Mouse (Mus musculus) cortical plate, adult 2 months (tissue): ENCODE measurements around the gene Pacsin2. TPM values are rescaled to one million over a fixed set of nuclear protein-coding genes. Genes with fewer than 3 reads are reported as not detected.

Experiments used
- H3K27ac ChIP-seq: fragments of 200-500 bp; 2 replicates; pipeline ENCODE4 v1.5.1; 2012; ENCODE audit warnings: low read length, control low read depth, inconsistent platforms; ENCODE audit not compliant: insufficient read depth
- H3K4me1 ChIP-seq: fragments of 200-500 bp; 2 replicates; pipeline ENCODE4 v1.6.1; 2011; ENCODE audit warnings: low read length; ENCODE audit not compliant: control insufficient read depth, insufficient read depth
- H3K4me3 ChIP-seq: fragments of 200-500 bp; 2 replicates; pipeline ENCODE4 v1.5.1; 2011; ENCODE audit warnings: mild to moderate bottlenecking, low read length, control low read depth; ENCODE audit not compliant: insufficient read depth
- CTCF ChIP-seq: fragments of 200-500 bp; IDR thresholded peaks from 2 replicates; pipeline ENCODE4 v1.5.1; 2011; ENCODE audit warnings: mild to moderate bottlenecking, control low read depth, low read length; ENCODE audit not compliant: insufficient read depth; ENCODE audit errors: extremely low read depth
- POLR2A ChIP-seq: fragments of 200-500 bp; IDR thresholded peaks from 2 replicates; pipeline ENCODE4 v1.6.1; 2011; ENCODE audit warnings: mild to moderate bottlenecking, low read length, control low read depth; ENCODE audit not compliant: insufficient read depth; ENCODE audit errors: extremely low read depth
- polyA plus RNA-seq: library from polyadenylated mRNA; depleted of rRNA; stranded (reverse); fragments of >200 nt; gene quantifications from 2 replicates; pipeline ENCODE4 v1.2.3, GENCODE M21; 2012

The Pacsin2 gene
- polyA plus RNA-seq, 1 experiment, result 84.4 TPM

DNA sequence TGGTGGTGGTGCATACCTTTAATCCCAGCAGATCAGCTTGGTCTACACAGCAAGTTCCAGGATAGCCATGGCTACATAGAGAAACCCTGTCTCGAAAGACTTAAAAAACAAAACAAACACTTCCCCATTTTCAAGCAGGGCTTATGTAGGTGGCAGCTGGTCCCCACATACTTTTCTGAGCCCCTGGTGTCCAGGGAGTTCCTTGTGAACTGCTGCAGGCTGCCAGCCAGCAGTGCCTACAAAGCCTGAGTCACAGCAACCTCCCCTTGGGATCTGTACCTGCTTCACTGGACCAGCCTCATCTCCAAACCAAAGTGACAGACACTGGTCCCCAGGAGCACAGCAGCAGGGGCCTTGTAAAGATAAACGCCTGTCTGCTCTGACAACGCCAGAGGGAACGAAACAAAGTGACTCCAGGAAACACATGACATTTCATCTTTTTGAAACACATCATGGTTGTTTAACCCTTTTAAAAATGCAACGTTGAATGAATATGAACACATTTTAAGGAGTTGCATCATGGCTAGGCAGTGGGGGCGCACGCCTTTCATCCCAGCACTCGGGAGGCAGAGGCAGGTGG lies 18.3 kb upstream of the Pacsin2 start:
- Histone ChIP-seq H3K4me1 (no peaks in the 10 kb centered on the region), H3K4me3 (no peak overlapping the region), H3K27ac (no peak overlapping the region)
- TF ChIP-seq POLR2A (no peak), CTCF (no peak)

DNA sequence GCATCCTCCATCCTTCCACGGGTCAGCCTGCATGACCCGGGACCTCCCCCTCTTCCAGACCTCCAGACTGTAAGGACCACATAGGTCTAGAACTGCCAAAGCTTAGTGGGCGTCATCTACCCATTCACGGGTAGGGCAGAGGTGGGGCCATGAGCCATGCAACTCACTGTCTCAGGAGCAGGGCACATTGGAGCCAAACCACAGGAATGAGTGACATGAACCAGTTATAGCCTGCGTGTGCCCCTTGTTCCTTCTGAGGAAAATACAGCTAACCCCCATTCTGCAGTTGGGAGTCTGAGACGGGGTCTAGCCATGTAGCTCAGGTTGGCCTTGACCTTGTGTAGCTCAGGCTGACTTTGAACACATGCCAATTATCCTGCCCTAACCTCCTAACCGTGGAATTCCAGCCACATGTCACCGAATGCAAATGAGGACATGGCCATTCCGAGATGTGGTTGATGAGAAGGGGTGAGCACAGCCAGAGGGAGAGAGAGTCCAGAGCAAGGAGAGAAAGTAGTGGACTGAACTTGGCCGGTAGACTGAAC lies 16.9 kb upstream of the Pacsin2 start:
- no peak for TF ChIP-seq CTCF
- no peak for TF ChIP-seq POLR2A
- H3K4me3 ChIP-seq, result no peak overlapping the region

DNA sequence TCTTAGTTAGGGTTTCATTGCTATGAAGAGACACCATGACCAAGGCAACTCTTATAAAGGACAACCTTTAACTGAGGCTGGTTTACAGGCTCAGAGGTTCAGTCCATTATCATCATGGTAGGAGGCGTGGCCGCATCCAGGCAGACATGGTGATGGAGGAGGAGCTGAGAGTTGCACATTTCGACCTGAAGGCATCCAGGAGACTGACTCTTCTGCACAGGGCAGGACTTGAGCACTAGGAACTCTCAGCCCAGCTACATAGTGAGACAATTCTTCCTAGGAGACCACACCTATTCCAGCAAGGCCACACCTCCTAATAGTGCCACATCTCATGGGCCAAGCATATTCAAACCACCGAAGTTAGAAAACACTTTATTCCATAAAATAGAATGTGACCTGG lies 15.4 kb upstream of the Pacsin2 start:
- Histone ChIP-seq H3K4me1 (no peaks in the 10 kb centered on the region), H3K4me3 (no peak overlapping the region), H3K27ac (no peak overlapping the region)
- TF ChIP-seq CTCF, result no peak
- no peak for TF ChIP-seq POLR2A

More for the DNA sequence above, 16.9 kb upstream of the Pacsin2 start:
- H3K4me1 ChIP-seq, result no peaks in the 10 kb centered on the region
- H3K27ac ChIP-seq, result no peak overlapping the region

DNA sequence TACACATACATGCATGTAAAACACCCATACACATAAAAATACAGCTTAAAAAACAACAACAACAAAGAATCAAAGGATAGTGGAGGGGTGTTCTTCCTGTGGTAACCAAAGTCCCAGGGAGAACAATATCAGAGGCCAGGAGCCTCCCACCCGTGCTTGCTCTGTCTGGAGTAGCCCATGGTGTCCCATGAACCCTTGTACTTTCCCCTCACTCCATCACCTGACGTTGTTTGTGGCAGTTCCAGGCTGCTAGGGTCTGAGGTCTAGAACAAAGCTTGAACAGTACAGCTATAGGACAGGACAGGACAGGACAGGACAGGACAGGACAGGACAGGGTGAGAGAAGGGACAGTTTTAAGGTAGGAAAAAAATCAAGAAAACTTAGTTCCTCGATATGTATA lies 13.7 kb upstream of the Pacsin2 start:
- H3K27ac ChIP-seq, result no peak overlapping the region
- H3K4me3 ChIP-seq, result no peak overlapping the region
- no peaks in the 10 kb centered on the region for H3K4me1 ChIP-seq
- TF ChIP-seq POLR2A (no peak), CTCF (no peak)

DNA sequence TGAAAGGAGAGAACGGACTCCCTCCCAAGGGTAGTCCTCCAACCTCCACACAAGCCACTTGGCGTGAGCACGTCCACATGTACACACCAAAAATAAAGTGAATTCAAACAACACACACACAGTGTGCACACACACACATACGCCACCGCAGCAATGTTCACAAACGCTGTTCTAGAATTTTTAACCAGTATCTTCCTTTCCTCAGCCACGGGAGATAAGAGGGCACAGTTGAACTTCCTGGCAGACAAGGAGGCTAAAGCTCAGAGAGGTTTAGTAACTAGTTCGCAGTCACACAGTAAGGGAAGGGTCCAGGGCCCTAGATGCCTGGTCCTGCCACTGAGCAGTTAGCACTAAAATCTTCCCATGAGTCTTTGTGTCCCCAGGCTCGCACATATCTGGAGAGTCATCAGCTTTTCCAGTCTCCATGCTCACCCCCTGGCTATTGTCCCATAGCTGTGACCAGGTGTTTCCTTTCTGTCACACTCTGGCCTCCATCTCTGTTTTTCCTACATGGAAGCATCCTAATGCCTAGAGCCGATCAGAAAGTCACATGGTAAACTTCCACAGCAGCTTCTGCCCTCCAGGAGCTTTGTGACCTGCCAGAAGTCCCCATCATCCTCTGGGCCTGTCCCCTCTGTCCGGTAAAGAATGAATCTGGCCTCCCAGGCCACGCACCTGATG lies 12.3 kb upstream of the Pacsin2 start:
- TF ChIP-seq POLR2A (no peak), CTCF (no peak)
- Histone ChIP-seq H3K4me1 (no peaks in the 10 kb centered on the region), H3K27ac (no peak overlapping the region), H3K4me3 (no peak overlapping the region)

DNA sequence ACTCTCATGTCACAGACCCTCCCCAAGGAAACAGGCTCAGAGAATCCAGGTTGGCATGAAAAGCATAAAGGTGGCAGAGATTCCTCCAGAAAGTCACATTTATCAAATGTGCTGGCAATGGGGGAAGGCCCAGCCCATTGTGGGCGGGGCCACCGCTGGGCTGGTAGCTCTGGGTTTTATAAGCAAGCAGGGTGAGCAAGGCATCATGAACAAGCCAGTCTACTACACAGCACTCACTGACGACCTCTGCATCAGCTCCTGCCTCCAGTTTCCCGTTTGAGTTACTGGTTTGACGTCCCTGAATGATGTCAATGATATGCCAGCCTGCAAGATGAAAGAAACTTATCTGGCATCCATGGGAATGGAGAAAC lies 10.0 kb upstream of the Pacsin2 start:
- Histone ChIP-seq H3K4me3 (no peak overlapping the region), H3K27ac (no peak overlapping the region), H3K4me1 (no peaks in the 10 kb centered on the region)
- TF ChIP-seq CTCF (no peak), POLR2A (no peak)

DNA sequence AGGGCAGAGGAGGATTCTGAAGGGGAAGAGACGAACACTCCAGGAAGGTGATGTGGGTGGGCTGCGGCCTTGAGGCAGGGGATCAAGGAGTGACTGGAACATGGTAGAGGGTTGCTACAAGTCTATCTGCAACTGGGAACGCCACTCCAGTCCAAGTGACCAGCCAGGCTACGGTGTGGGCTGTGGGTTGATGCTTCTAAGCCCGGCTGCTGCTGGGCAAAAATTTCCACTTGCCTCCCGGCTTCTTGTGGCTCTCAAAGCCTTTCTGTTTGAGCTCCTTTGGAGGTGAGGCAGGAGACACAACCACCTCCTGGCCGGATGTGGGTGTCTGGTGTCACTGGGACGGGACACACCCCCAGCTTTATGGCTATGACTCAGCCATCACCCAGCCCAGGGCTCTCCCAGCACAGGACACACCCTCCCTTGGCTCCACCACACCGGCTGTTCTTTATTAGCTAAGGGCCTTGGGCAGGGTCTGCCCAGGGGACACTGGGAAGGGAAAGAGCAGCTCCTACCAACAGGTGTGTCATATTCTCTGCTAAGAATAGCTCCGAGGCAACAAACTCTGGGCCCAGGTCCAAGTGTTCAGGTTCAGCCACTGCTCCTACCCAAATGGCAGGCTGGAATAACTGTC lies 9.5 kb upstream of the Pacsin2 start:
- TF ChIP-seq POLR2A (no peak), CTCF (no peak)
- no peak overlapping the region for H3K27ac ChIP-seq
- H3K4me3 ChIP-seq, result no peak overlapping the region
- no peaks in the 10 kb centered on the region for H3K4me1 ChIP-seq

DNA sequence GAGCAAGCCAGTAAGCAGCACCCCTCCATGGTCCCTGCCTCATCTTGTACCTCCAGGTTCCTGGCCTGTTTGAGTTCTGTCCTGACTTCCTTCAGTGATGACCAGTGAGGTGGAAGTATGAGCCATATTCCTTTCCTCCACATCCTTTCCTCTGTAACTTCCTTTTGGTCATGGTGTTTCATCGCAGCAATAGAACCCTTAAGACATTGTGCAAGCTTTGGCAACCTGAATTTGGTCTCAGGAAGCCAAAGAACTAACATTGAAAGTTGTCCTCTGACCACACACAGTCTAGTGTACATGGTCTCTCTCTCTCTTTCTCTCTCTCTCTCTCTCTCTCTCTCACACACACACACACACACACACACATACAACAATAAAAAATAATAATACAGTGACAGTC lies 8.8 kb upstream of the Pacsin2 start:
- no peak overlapping the region for H3K4me3 ChIP-seq
- TF ChIP-seq POLR2A, result no peak
- TF ChIP-seq CTCF, result no peak
- H3K4me1 ChIP-seq, result no peaks in the 10 kb centered on the region

DNA sequence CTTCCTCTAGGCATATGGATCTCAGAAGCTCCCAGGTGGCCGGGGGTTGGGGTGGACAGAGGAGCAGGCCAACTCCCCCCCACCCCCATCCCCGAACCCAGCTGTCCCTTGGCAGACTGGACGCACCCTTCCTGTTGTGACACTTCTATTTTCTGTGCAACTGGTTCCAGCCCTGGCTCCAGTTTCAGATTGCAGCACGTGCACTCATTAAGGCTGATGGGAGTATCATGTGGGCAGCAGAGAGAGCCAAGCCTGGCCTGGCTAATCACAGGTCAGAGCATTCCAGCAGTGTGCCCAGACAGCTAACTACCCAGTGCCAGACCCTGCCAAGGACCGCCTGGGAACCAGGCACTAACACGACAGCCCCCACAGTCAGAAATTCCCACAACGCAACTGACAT lies 7.1 kb upstream of the Pacsin2 start:
- Histone ChIP-seq H3K4me1 (no peaks in the 10 kb centered on the region), H3K4me3 (no peak overlapping the region), H3K27ac (no peak overlapping the region)
- TF ChIP-seq CTCF (no peak), POLR2A (no peak)

More for the DNA sequence above, 8.8 kb upstream of the Pacsin2 start:
- no peak overlapping the region for H3K27ac ChIP-seq

DNA sequence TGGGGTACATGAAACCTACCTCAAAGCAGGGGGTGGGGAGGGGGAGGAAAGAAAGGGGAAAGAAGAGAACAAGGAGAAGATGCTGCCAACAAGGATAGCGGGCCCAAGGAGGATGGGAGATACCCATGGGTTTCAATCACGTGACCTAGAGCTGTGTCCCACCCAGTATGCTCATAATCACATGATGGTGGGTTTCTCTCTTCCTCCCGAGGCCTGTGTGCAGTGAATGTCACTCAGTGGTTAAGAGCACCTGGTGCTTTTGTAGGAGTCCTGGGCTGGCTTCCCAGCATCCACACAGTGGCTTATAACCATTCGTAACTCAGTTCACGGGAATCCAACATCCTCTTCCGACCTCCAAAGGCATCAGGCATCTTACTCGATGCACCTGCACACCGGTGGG lies 6.0 kb upstream of the Pacsin2 start:
- no peak for TF ChIP-seq POLR2A
- TF ChIP-seq CTCF, result no peak
- Histone ChIP-seq H3K4me1 (no peaks in the 10 kb centered on the region), H3K27ac (no peak overlapping the region), H3K4me3 (no peak overlapping the region)
